Mouse (Mus musculus) stomach, embryonic 14.5 days (tissue): ENCODE results near the gene Nmnat3. TPM values are rescaled to one million over a fixed set of nuclear protein-coding genes. Genes with fewer than 3 reads are reported as not detected.

Experiments used
- polyA plus RNA-seq: library from polyadenylated mRNA; unstranded; fragments of >200 nt; fragmentation: Nextera tagmentation; extraction: Ambion mirVana; gene quantifications from 2 replicates; pipeline ENCODE4 v1.2.1, GENCODE M21; 2014

The Nmnat3 gene
- polyA plus RNA-seq, 1 experiment from 2014 or later: 8.3 TPM

Other genes starting within 250 kb of the Nmnat3 start
- 93.0 and 101 TPM in 2 replicates for gene Rbp1, start 135.5 kb downstream of the Nmnat3 start, polyA plus RNA-seq
- gene Rbp2, start 198.7 kb downstream of the Nmnat3 start, polyA plus RNA-seq: 4.1 and 4.4 TPM in 2 replicates